Mouse (Mus musculus): Measurements from ENCODE around the gene Tmem95. TPM values are rescaled to one million over a fixed set of nuclear protein-coding genes. Genes with fewer than 3 reads are reported as not detected.

Tmem95 gene
- polyA plus RNA-seq, 2 experiments: not detected

- no peak for ATAC-seq (ENCODE audit: insufficient read depth)
- H3K9me3 ChIP-seq (ENCODE audit: control insufficient read depth, low read length): no peaks in the 10 kb centered on the region
- WGBS (ENCODE audit: insufficient replicate concordance): 67% methylated on average over 8 of the region's 8 CpGs
- no peak overlapping the region for H3K4me2 ChIP-seq (ENCODE audit: low read depth)
- no peaks in the 10 kb centered on the region for H3K36me3 ChIP-seq (replicated peaks; ENCODE audit: control insufficient read depth, insufficient read depth, low read depth)
- H3K4me1 ChIP-seq (replicated peaks; ENCODE audit: control insufficient read depth in 2 of 2, insufficient read depth in 2 of 2, low read length in 1 of 2): peaks cover 19 to 30% of the 10 kb centered on the region in 2 experiments
- TF ChIP-seq CTCF (IDR thresholded peaks at IDR 0.05; ENCODE audit: low read depth) (no peak), EP300 (IDR thresholded peaks at IDR 0.05; ENCODE audit: low read depth) (no peak)
- H3K4me3 ChIP-seq (ENCODE audit: insufficient read depth in 1 of 2, low read depth in 2 of 2, low read length in 2 of 2): no peak overlapping the region
- no peaks in the 10 kb centered on the region for H3K27me3 ChIP-seq (ENCODE audit: control insufficient read depth, insufficient read depth, low read length)
- DNase-seq (ENCODE audit: low read depth in 3 of 3, low spot score in 3 of 3): no peak
- H3K9ac ChIP-seq (replicated peaks): no peak overlapping the region
- H3K27ac ChIP-seq: no peak overlapping the region
These were observed 6.8 kb upstream of the Tmem95 start for GRCm38 (mm10) chr11:69884663-69885062.

GRCm38 (mm10) chr11:69884240-69884639, 6.4 kb upstream of the Tmem95 start:
- Histone ChIP-seq H3K4me1 (replicated peaks; ENCODE audit: control insufficient read depth in 2 of 2, insufficient read depth in 2 of 2, low read length in 1 of 2) (peaks cover 23 to 34% of the 10 kb centered on the region in 2 experiments), H3K27ac (no peak overlapping the region), H3K9me3 (ENCODE audit: control insufficient read depth, low read length) (no peaks in the 10 kb centered on the region), H3K4me2 (ENCODE audit: low read depth) (no peak overlapping the region), H3K36me3 (replicated peaks; ENCODE audit: control insufficient read depth, insufficient read depth, low read depth) (no peaks in the 10 kb centered on the region), H3K4me3 (ENCODE audit: insufficient read depth in 1 of 2, low read depth in 2 of 2, low read length in 2 of 2) (no peak overlapping the region), H3K9ac (replicated peaks) (no peak overlapping the region), H3K27me3 (ENCODE audit: control insufficient read depth, insufficient read depth, low read length) (no peaks in the 10 kb centered on the region)
- 73% methylated on average over 9 of the region's 9 CpGs for WGBS (ENCODE audit: insufficient replicate concordance)
- TF ChIP-seq EP300 (IDR thresholded peaks at IDR 0.05; ENCODE audit: low read depth) (no peak), CTCF (IDR thresholded peaks at IDR 0.05; ENCODE audit: low read depth) (no peak)
- DNase-seq (ENCODE audit: low read depth in 3 of 3, low spot score in 3 of 3) (no peak), ATAC-seq (ENCODE audit: insufficient read depth) (no peak)

- Histone ChIP-seq H3K4me3 (ENCODE audit: insufficient read depth in 1 of 2, low read depth in 2 of 2, low read length in 2 of 2) (no peak overlapping the region), H3K36me3 (replicated peaks; ENCODE audit: control insufficient read depth, insufficient read depth, low read depth) (no peaks in the 10 kb centered on the region), H3K9me3 (ENCODE audit: control insufficient read depth, low read length) (no peaks in the 10 kb centered on the region), H3K4me2 (ENCODE audit: low read depth) (no peak overlapping the region), H3K4me1 (replicated peaks; ENCODE audit: control insufficient read depth in 2 of 2, insufficient read depth in 2 of 2, low read length in 1 of 2) (peaks cover 29 to 40% of the 10 kb centered on the region in 2 experiments), H3K27me3 (ENCODE audit: control insufficient read depth, insufficient read depth, low read length) (no peaks in the 10 kb centered on the region), H3K9ac (replicated peaks) (no peak overlapping the region), H3K27ac (no peak overlapping the region)
- no peak for DNase-seq (ENCODE audit: low read depth in 3 of 3, low spot score in 3 of 3)
- 65% methylated on average over 8 of the region's 8 CpGs for WGBS (ENCODE audit: insufficient replicate concordance)
- ATAC-seq (ENCODE audit: insufficient read depth): no peak
- TF ChIP-seq EP300 (IDR thresholded peaks at IDR 0.05; ENCODE audit: low read depth): no peak
- no peak for TF ChIP-seq CTCF (IDR thresholded peaks at IDR 0.05; ENCODE audit: low read depth)
These were observed 5.8 kb upstream of the Tmem95 start for GRCm38 (mm10) chr11:69883527-69884151.

- WGBS (ENCODE audit: insufficient replicate concordance): 65% methylated on average over 4 of the region's 4 CpGs
- Histone ChIP-seq H3K9me3 (ENCODE audit: control insufficient read depth, low read length) (no peaks in the 10 kb centered on the region), H3K9ac (replicated peaks) (no peak overlapping the region), H3K4me1 (replicated peaks; ENCODE audit: control insufficient read depth in 2 of 2, insufficient read depth in 2 of 2, low read length in 1 of 2) (peaks cover 33 to 44% of the 10 kb centered on the region in 2 experiments), H3K4me3 (ENCODE audit: insufficient read depth in 1 of 2, low read depth in 2 of 2, low read length in 2 of 2) (no peak overlapping the region), H3K27ac (no peak overlapping the region), H3K4me2 (ENCODE audit: low read depth) (no peak overlapping the region), H3K27me3 (ENCODE audit: control insufficient read depth, insufficient read depth, low read length) (no peaks in the 10 kb centered on the region), H3K36me3 (replicated peaks; ENCODE audit: control insufficient read depth, insufficient read depth, low read depth) (no peaks in the 10 kb centered on the region)
- no peak for ATAC-seq (ENCODE audit: insufficient read depth)
- TF ChIP-seq CTCF (IDR thresholded peaks at IDR 0.05; ENCODE audit: low read depth): peak; percentile 80
- no peak for TF ChIP-seq EP300 (IDR thresholded peaks at IDR 0.05; ENCODE audit: low read depth)
- DNase-seq (ENCODE audit: low read depth in 3 of 3, low spot score in 3 of 3): no peak
These were observed 5.2 kb upstream of the Tmem95 start for GRCm38 (mm10) chr11:69883066-69883465.

GRCm38 (mm10) chr11:69881787-69882670, 4.2 kb upstream of the Tmem95 start:
- Histone ChIP-seq H3K36me3 (replicated peaks; ENCODE audit: control insufficient read depth, insufficient read depth, low read depth) (no peaks in the 10 kb centered on the region), H3K4me2 (ENCODE audit: low read depth) (peak overlapping the region; percentile 100), H3K4me3 (ENCODE audit: insufficient read depth in 1 of 2, low read depth in 2 of 2, low read length in 2 of 2) (peak overlapping the region; percentile 59 to 64; a peak in 3 of 4 replicates), H3K27me3 (ENCODE audit: control insufficient read depth, insufficient read depth, low read length) (no peaks in the 10 kb centered on the region), H3K4me1 (replicated peaks; ENCODE audit: control insufficient read depth in 2 of 2, insufficient read depth in 2 of 2, low read length in 1 of 2) (peaks cover 32 to 42% of the 10 kb centered on the region in 2 experiments), H3K9me3 (ENCODE audit: control insufficient read depth, low read length) (no peaks in the 10 kb centered on the region), H3K9ac (replicated peaks) (peak overlapping the region; percentile 18; the same call in 1 of the 2 replicates), H3K27ac (no peak overlapping the region)
- no peak for ATAC-seq (ENCODE audit: insufficient read depth)
- WGBS (ENCODE audit: insufficient replicate concordance): 68% methylated on average over 21 of the region's 21 CpGs
- no peak for TF ChIP-seq EP300 (IDR thresholded peaks at IDR 0.05; ENCODE audit: low read depth)
- TF ChIP-seq CTCF (IDR thresholded peaks at IDR 0.05; ENCODE audit: low read depth): no peak
- DNase-seq (ENCODE audit: low read depth in 3 of 3, low spot score in 3 of 3): no peak

All from liver, embryonic 14.5 days (tissue).